In the genomic region with DNA sequence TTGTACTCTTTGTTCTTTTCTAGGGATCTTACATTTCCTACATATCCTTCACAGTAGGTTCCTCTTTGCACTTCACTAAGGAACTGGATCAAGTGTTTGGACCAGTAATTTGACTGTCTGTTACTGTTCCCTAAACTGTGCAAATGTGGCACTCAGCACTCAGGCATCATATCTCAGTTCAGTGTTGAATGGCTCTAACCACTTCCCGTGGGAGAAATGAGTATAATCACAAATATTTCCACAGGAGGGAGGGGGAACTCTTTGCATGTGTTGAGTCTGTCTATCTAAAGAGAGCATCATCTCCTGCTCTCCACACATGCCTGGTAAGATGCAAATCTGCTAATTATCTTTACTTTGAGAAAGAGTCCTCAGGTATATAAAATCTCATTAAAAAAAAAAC, we compare ENCODE assay signal across 13 mouse cellular contexts.
"Had no signal": no experiment of that assay in that cellular context is flagged by ENCODE, and none has a peak within 500 bp of the region (broad histone marks: within the 10 kb centered on the region; RNA-seq: fewer than 3 reads in every experiment).

No protein-coding gene starts in this region.

- H3K36me3 ChIP-seq: midbrain, embryonic 10.5 days; midbrain, embryonic 12.5 days; neural tube, embryonic 12.5 days had no signal

- H3K4me3 ChIP-seq: midbrain, embryonic 10.5 days; midbrain, embryonic 12.5 days; neural tube, embryonic 12.5 days had no signal

- H3K4me2 ChIP-seq: lung, embryonic 14.5 days; midbrain, embryonic 12.5 days; neural tube, embryonic 12.5 days had no signal

- DNase-seq: lung, adult 18-20 months; lung, embryonic 14.5 days; lung, postnatal 10 days; lung, postnatal 36 days; midbrain, embryonic 14.5 days; right cerebral cortex, postnatal 14 days; spleen, adult 18-20 months; thymus, adult 18-20 months; thymus, postnatal 14 days; thymus, postnatal 36 days had no signal

- H3K27me3 ChIP-seq: midbrain, embryonic 12.5 days; neural tube, embryonic 12.5 days had no signal
